Mouse (Mus musculus): ENCODE results near the gene Wscd2.

GRCm38 (mm10) chr5:113629248-113629647 lies 139.1 kb downstream of the Wscd2 start:
- TF ChIP-seq CTCF (IDR thresholded peaks at IDR 0.05; ENCODE audit: borderline replicate concordance, extremely low read depth, insufficient read depth, insufficient read length) (no peak), POLR2A (IDR thresholded peaks at IDR 0.05; ENCODE audit: borderline replicate concordance, extremely low read depth, insufficient read depth, insufficient read length, poor library complexity, severe bottlenecking) (no peak)
